Mouse (Mus musculus) E14TG2a.4 (cell line): Measurements from ENCODE around the gene Adamts16.

Source experiments
- H3K27me3 ChIP-seq: 2 replicates; pipeline ENCODE4 v1.6.1; 2014; ENCODE audit warnings: low read length, control low read depth; ENCODE audit not compliant: insufficient read depth
- H3K36me3 ChIP-seq: 2 replicates; pipeline ENCODE4 v1.6.1; 2014; ENCODE audit warnings: low read length, control low read depth; ENCODE audit not compliant: insufficient read depth
- H3K4me1 ChIP-seq: replicated peaks from 2 replicates; pipeline ENCODE4 v1.6.1; 2014; ENCODE audit warnings: low read depth, low read length, control low read depth
- H3K4me3 ChIP-seq: replicated peaks from 2 replicates; pipeline ENCODE4 v1.5.1; 2014; ENCODE audit warnings: mild to moderate bottlenecking, low read length
- H3K9me3 ChIP-seq: 2 replicates; pipeline ENCODE4 v1.6.1; 2014; ENCODE audit warnings: low read length, control low read depth
- CTCF ChIP-seq: conservative IDR thresholded peaks from 2 replicates; pipeline ENCODE4 v1.5.1; 2014; ENCODE audit warnings: low read length
- NANOG ChIP-seq: IDR thresholded peaks from 2 replicates; pipeline ENCODE4 v1.6.1; 2014; ENCODE audit warnings: borderline replicate concordance, low read length, mixed read lengths
- POU5F1 ChIP-seq: IDR thresholded peaks from 2 replicates; pipeline ENCODE4 v1.6.1; 2014; ENCODE audit warnings: low read length, borderline replicate concordance

The Adamts16 gene

GRCm38 (mm10) chr13:70698812-70699387 is 142.7 kb downstream of the Adamts16 start:
- no peak for TF ChIP-seq POU5F1
- TF ChIP-seq NANOG = no peak
- TF ChIP-seq CTCF = no peak
- Histone ChIP-seq H3K4me1 (no peaks in the 10 kb centered on the region), H3K9me3 (no peaks in the 10 kb centered on the region; the same call in 1 of the 2 replicates), H3K36me3 (no peaks in the 10 kb centered on the region), H3K27me3 (no peaks in the 10 kb centered on the region), H3K4me3 (no peak overlapping the region)

- no peak overlapping the region for H3K4me3 ChIP-seq
- no peaks in the 10 kb centered on the region for H3K9me3 ChIP-seq
- no peaks in the 10 kb centered on the region for H3K4me1 ChIP-seq
- no peaks in the 10 kb centered on the region for H3K36me3 ChIP-seq
- TF ChIP-seq NANOG (no peak), CTCF (no peak), POU5F1 (no peak)
- no peaks in the 10 kb centered on the region for H3K27me3 ChIP-seq
Measured at GRCm38 (mm10) chr13:70689452-70689960, 152.1 kb downstream of the Adamts16 start.

- no peak overlapping the region for H3K4me3 ChIP-seq
- no peaks in the 10 kb centered on the region for H3K9me3 ChIP-seq
- no peaks in the 10 kb centered on the region for H3K36me3 ChIP-seq
- no peaks in the 10 kb centered on the region for H3K27me3 ChIP-seq
- no peaks in the 10 kb centered on the region for H3K4me1 ChIP-seq
- no peak for TF ChIP-seq POU5F1
- no peak for TF ChIP-seq CTCF
- TF ChIP-seq NANOG = no peak
Measured at GRCm38 (mm10) chr13:70685825-70686224, 155.8 kb downstream of the Adamts16 start.

DNA sequence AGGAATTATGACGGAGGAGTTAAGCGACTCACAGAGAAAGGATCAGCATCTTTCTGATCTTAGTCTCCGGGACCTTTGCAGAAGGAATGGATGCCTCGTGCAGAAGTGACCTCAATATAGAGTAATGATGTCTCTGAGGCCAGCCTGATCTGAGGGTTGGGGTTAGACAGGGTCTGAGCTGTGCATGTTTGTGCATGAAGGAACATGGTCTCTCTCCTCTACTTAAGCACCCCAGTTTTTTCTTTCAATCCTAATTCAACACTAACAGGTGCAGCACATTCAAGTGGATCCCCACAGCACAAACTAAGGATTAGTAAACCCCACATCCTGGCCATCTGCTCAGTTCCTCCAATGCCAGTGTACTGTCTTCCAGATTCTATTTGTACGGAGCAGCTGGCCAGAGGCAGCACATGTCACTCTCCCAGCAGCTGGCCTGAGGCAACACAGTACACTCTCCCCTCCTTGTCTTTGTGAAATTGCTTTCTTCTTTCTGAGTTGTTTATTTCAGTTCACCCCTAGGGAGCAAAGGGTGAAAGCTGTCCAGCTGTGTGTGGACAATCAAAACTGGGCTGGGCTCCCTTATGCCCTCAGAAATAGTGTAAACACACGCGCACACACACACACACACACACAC is 156.5 kb downstream of the Adamts16 start:
- Histone ChIP-seq H3K27me3 (no peaks in the 10 kb centered on the region), H3K36me3 (no peaks in the 10 kb centered on the region), H3K4me1 (no peaks in the 10 kb centered on the region), H3K4me3 (no peak overlapping the region), H3K9me3 (no peaks in the 10 kb centered on the region)
- TF ChIP-seq NANOG = no peak
- no peak for TF ChIP-seq CTCF

- Histone ChIP-seq H3K4me3 (no peak overlapping the region), H3K27me3 (no peaks in the 10 kb centered on the region), H3K36me3 (no peaks in the 10 kb centered on the region), H3K9me3 (no peaks in the 10 kb centered on the region), H3K4me1 (no peaks in the 10 kb centered on the region)
- TF ChIP-seq POU5F1 (no peak), NANOG (no peak), CTCF (no peak)
Measured at GRCm38 (mm10) chr13:70681411-70682183, 160.0 kb downstream of the Adamts16 start.

GRCm38 (mm10) chr13:70680316-70680715 is 161.3 kb downstream of the Adamts16 start:
- Histone ChIP-seq H3K4me3 (no peak overlapping the region), H3K27me3 (no peaks in the 10 kb centered on the region), H3K36me3 (no peaks in the 10 kb centered on the region), H3K4me1 (no peaks in the 10 kb centered on the region), H3K9me3 (no peaks in the 10 kb centered on the region)
- TF ChIP-seq CTCF (no peak), NANOG (no peak), POU5F1 (no peak)
